In the genomic region with DNA sequence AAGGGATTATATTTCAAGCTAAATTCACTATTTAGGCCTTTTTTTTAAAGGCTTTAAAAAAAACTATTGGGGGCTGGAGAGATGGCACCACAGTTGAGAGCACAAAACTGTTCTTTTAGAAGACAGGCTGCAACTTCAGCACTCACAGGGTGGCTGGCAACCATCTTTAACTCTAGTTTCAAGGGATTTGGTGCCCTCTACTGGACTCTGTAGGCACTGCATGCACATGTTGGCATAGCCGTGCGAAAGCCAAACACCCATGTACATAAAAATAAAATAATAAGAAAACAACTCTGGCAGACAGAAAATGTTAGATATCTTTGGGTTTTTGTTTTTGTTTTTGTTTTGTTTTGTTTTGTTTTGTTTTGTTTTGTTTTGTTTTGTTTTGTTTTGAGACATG, we compare ENCODE assay signal across 9 mouse cellular contexts. TPM values are rescaled to one million over a fixed set of nuclear protein-coding genes. Genes with fewer than 3 reads are reported as not detected.
DNase-seq lines count a peak whose midpoint lies in the region; ATAC-seq and TF ChIP-seq lines count a peak whose summit lies in the region.
"Had no signal": no experiment of that assay in that cellular context is flagged by ENCODE, and none has a peak within 500 bp of the region (broad histone marks: within the 10 kb centered on the region; RNA-seq: fewer than 3 reads in every experiment).

No protein-coding gene starts in this region.

- WGBS in forebrain, embryonic 10.5 days = 33% methylated on average over 2 of the region's 2 CpGs
- WGBS in forebrain, embryonic 15.5 days = 27% methylated on average over 2 of the region's 2 CpGs

- H3K27ac ChIP-seq in forebrain, embryonic 10.5 days = no peak overlapping the region
- no peak overlapping the region for H3K27ac ChIP-seq in forebrain, embryonic 15.5 days (replicated peaks)
- H3K27ac ChIP-seq in layer of hippocampus, adult 2 months = no peak overlapping the region
- H3K27ac ChIP-seq: lung, embryonic 15.5 days had no signal

- peaks cover 15% of the 10 kb centered on the region for H3K4me1 ChIP-seq in forebrain, embryonic 10.5 days
- H3K4me1 ChIP-seq in forebrain, embryonic 15.5 days = peaks cover 17% of the 10 kb centered on the region

- no peak overlapping the region for H3K4me3 ChIP-seq in forebrain, embryonic 10.5 days
- H3K4me3 ChIP-seq in forebrain, embryonic 15.5 days = no peak overlapping the region
- H3K4me3 ChIP-seq in layer of hippocampus, adult 2 months = no peak overlapping the region
- H3K4me3 ChIP-seq: lung, embryonic 15.5 days had no signal

- peak; percentile 62 for DNase-seq in forebrain, embryonic 10.5 days (ENCODE audit: extremely low spot score, low spot score)
- peak; percentile 85 for DNase-seq in ES-CJ7 (ENCODE audit: low read depth, low spot score)
- DNase-seq in c-Kit-positive CD71-positive TER-119-negative erythroid progenitor cells, embryonic 14.5 days (ENCODE audit: low read depth) = peak; percentile 79
- DNase-seq in gastrocnemius, adult 18-20 months (ENCODE audit: low spot score) = peak; percentile 80
- peak in 1 of 2 experiments; percentile 70 for DNase-seq in layer of hippocampus, adult 2 months (ENCODE audit: low spot score in 2 of 2)
- peak; percentile 68 for DNase-seq in lung, postnatal 25 days (ENCODE audit: low spot score)
- DNase-seq in spleen, postnatal 10 days (ENCODE audit: low spot score in 2 of 2) = peak; percentile 84 to 91

- TF ChIP-seq CTCF in layer of hippocampus, adult 2 months (conservative IDR thresholded peaks at IDR 0.05) = peak; percentile 91

- H3K9me3 ChIP-seq in forebrain, embryonic 10.5 days = no peaks in the 10 kb centered on the region
- no peaks in the 10 kb centered on the region for H3K9me3 ChIP-seq in forebrain, embryonic 15.5 days
- H3K9me3 ChIP-seq: lung, embryonic 15.5 days had no signal

- no peaks in the 10 kb centered on the region for H3K36me3 ChIP-seq in forebrain, embryonic 10.5 days (replicated peaks)
- no peaks in the 10 kb centered on the region for H3K36me3 ChIP-seq in forebrain, embryonic 15.5 days
- H3K36me3 ChIP-seq: lung, embryonic 15.5 days had no signal

- no peak overlapping the region for H3K4me2 ChIP-seq in forebrain, embryonic 15.5 days (replicated peaks)
- H3K4me2 ChIP-seq: lung, embryonic 15.5 days had no signal

- no peaks in the 10 kb centered on the region for H3K27me3 ChIP-seq in forebrain, embryonic 10.5 days (ENCODE audit: poor library complexity, severe bottlenecking)
- H3K27me3 ChIP-seq in forebrain, embryonic 15.5 days = no peaks in the 10 kb centered on the region
- H3K27me3 ChIP-seq: lung, embryonic 15.5 days had no signal

- ATAC-seq in forebrain, embryonic 15.5 days (replicated peaks) = no peak

- H3K9ac ChIP-seq in forebrain, embryonic 15.5 days (replicated peaks) = no peak overlapping the region
- H3K9ac ChIP-seq: lung, embryonic 15.5 days had no signal

RNA-seq across cellular contexts. Expression of a gene that starts 3.8 kb away (rescaled TPM):
- polyA plus RNA-seq in forebrain, embryonic 10.5 days (2016; fragmentation: Nextera tagmentation; extraction: Ambion mirVana) = 215 and 222 TPM in 2 replicates
- polyA plus RNA-seq in forebrain, embryonic 15.5 days (2015; fragmentation: Nextera tagmentation; extraction: Ambion mirVana) = 182 and 187 TPM in 2 replicates
- total RNA-seq in gastrocnemius, adult 18-20 months (2021) = 10 to 100 TPM; 24.6 to 25.0 TPM
- 10 to 100 TPM; 54.3 to 58.2 TPM for total RNA-seq in layer of hippocampus, adult 2 months (2021)

RNA-seq across cellular contexts. Expression of a gene that starts 31.7 kb away (rescaled TPM):
- 38.7 and 39.3 TPM in 2 replicates for polyA plus RNA-seq in forebrain, embryonic 10.5 days (2016; fragmentation: Nextera tagmentation; extraction: Ambion mirVana)
- 43.9 and 46.8 TPM in 2 replicates for polyA plus RNA-seq in forebrain, embryonic 15.5 days (2015; fragmentation: Nextera tagmentation; extraction: Ambion mirVana)
- 10 to 100 TPM in 1 of 2 experiments, 1 to 10 TPM in 1; 8.2 to 10.3 TPM for total RNA-seq in gastrocnemius, adult 18-20 months (2021)
- 10 to 100 TPM; 35.5 to 38.2 TPM for total RNA-seq in layer of hippocampus, adult 2 months (2021)

RNA-seq across cellular contexts. Expression of a gene that starts 48.0 kb away (rescaled TPM):
- polyA plus RNA-seq in forebrain, embryonic 10.5 days (2016; fragmentation: Nextera tagmentation; extraction: Ambion mirVana) = 1.4 and 2.0 TPM in 2 replicates
- polyA plus RNA-seq in forebrain, embryonic 15.5 days (2015; fragmentation: Nextera tagmentation; extraction: Ambion mirVana) = 0.75 and 1.2 TPM in 2 replicates
- not detected for total RNA-seq in gastrocnemius, adult 18-20 months (2021)
- total RNA-seq in layer of hippocampus, adult 2 months (2021) = 1 to 10 TPM; 3.1 to 3.2 TPM

Comparison
In these comparisons a context has a peak if more than half of its experiments do, and no peak if none do; other contexts are left out.
1. RNA of a gene that starts 48.0 kb away (total RNA-seq): 3.1 to 3.2 TPM in layer of hippocampus, adult 2 months; not detected in gastrocnemius, adult 18-20 months; every median in the first group is over 4 times any median in the second.